In the genomic region with DNA sequence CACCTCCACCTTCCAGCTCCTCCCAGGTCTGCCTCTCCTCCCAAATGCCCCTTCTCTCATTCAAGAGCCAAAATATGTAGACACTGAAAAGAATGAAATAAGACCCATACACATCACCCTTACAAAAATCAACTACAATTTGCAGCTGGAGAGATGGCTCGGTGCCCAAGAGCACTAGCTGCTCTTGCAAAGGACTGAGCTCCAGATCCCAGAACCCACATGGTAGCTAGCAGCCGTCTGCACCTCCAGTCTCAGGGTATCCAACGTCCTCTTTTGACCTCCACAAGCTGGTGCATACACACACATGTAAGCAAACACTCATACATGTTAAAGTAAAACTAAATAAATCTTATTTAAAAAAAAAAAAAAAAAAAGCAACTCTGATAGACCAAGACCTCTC, we compare ENCODE assay signal across 10 mouse cellular contexts.
DNase-seq lines count a peak whose midpoint lies in the region; ATAC-seq and TF ChIP-seq lines count a peak whose summit lies in the region.
"Had no signal": no experiment of that assay in that cellular context is flagged by ENCODE, and none has a peak within 500 bp of the region (broad histone marks: within the 10 kb centered on the region; RNA-seq: fewer than 3 reads in every experiment).

No protein-coding gene starts in this region.

- ATAC-seq in intestine, embryonic 14.5 days (replicated peaks; ENCODE audit: low FRiP score, low TSS enrichment, low read depth), result no peak
- no peak for ATAC-seq in intestine, embryonic 15.5 days
- ATAC-seq in stomach, embryonic 14.5 days (ENCODE audit: insufficient number of reproducible peaks, insufficient read depth, low FRiP score, low read depth), result peak; percentile 37; the same call in 1 of the 2 replicates
- no peak for ATAC-seq in stomach, postnatal 0 days (ENCODE audit: low FRiP score, low TSS enrichment)
- ATAC-seq in inflammation-experienced regulatory T-cells, adult 6 months, result no peak

- H3K9ac ChIP-seq in intestine, embryonic 14.5 days (ENCODE audit: low read length), result no peak overlapping the region
- no peak overlapping the region for H3K9ac ChIP-seq in intestine, embryonic 15.5 days
- H3K9ac ChIP-seq in stomach, embryonic 14.5 days (replicated peaks; ENCODE audit: low read depth, low read length), result no peak overlapping the region
- H3K9ac ChIP-seq in stomach, postnatal 0 days (ENCODE audit: low read length), result no peak overlapping the region
- H3K9ac ChIP-seq: liver, embryonic 13.5 days had no signal

- no peaks in the 10 kb centered on the region for H3K36me3 ChIP-seq in intestine, embryonic 14.5 days (ENCODE audit: control insufficient read depth, insufficient read depth, low read length)
- H3K36me3 ChIP-seq in intestine, embryonic 15.5 days, result no peaks in the 10 kb centered on the region
- no peaks in the 10 kb centered on the region for H3K36me3 ChIP-seq in stomach, embryonic 14.5 days (ENCODE audit: control insufficient read depth, insufficient read depth, low read length)
- H3K36me3 ChIP-seq in stomach, postnatal 0 days (ENCODE audit: control insufficient read depth, insufficient read depth, low read length), result no peaks in the 10 kb centered on the region
- H3K36me3 ChIP-seq: liver, embryonic 13.5 days had no signal

- no peak overlapping the region for H3K27ac ChIP-seq in intestine, embryonic 14.5 days (ENCODE audit: low read depth)
- no peak overlapping the region for H3K27ac ChIP-seq in intestine, embryonic 15.5 days
- no peak overlapping the region for H3K27ac ChIP-seq in stomach, embryonic 14.5 days (ENCODE audit: low read length)
- H3K27ac ChIP-seq in stomach, postnatal 0 days (replicated peaks), result no peak overlapping the region
- H3K27ac ChIP-seq: liver, embryonic 13.5 days had no signal

- DNase-seq in cerebellum, postnatal 10 days, result peak; percentile 16 to 23
- DNase-seq in cerebellum, adult 18-20 months, result no peak
- DNase-seq in intestine, embryonic 14.5 days (ENCODE audit: low spot score), result peak; percentile 55
- DNase-seq in stomach, postnatal 0 days (ENCODE audit: low spot score), result no peak
- peak; percentile 36 for DNase-seq in lung, postnatal 14 days
- DNase-seq: adrenal gland, postnatal 14 days; liver, embryonic 13.5 days had no signal

- TF ChIP-seq CTCF in stomach, postnatal 0 days (IDR thresholded peaks at IDR 0.05; ENCODE audit: low read depth), result no peak

- no peak overlapping the region for H3K4me2 ChIP-seq in intestine, embryonic 14.5 days (ENCODE audit: low read length)
- H3K4me2 ChIP-seq in intestine, embryonic 15.5 days (replicated peaks), result no peak overlapping the region
- H3K4me2 ChIP-seq in stomach, embryonic 14.5 days (replicated peaks; ENCODE audit: low read depth, low read length), result no peak overlapping the region
- no peak overlapping the region for H3K4me2 ChIP-seq in stomach, postnatal 0 days (replicated peaks; ENCODE audit: low read depth)
- H3K4me2 ChIP-seq: liver, embryonic 13.5 days had no signal

- no peak overlapping the region for H3K4me3 ChIP-seq in intestine, embryonic 14.5 days (ENCODE audit: low read depth, low read length)
- no peak overlapping the region for H3K4me3 ChIP-seq in intestine, embryonic 15.5 days (replicated peaks)
- no peak overlapping the region for H3K4me3 ChIP-seq in stomach, embryonic 14.5 days (ENCODE audit: low read depth, low read length)
- no peak overlapping the region for H3K4me3 ChIP-seq in stomach, postnatal 0 days (ENCODE audit: low read depth, low read length)
- H3K4me3 ChIP-seq: liver, embryonic 13.5 days had no signal

- 42% methylated on average over 3 of the region's 3 CpGs for WGBS in intestine, embryonic 14.5 days
- WGBS in intestine, embryonic 15.5 days, result 58% methylated on average over 3 of the region's 3 CpGs
- WGBS in stomach, embryonic 14.5 days, result 42% methylated on average over 3 of the region's 3 CpGs
- 22% methylated on average over 3 of the region's 3 CpGs for WGBS in stomach, postnatal 0 days

- TF ChIP-seq EP300 in stomach, postnatal 0 days (optimal IDR thresholded peaks at IDR 0.05), result no peak

- H3K9me3 ChIP-seq in intestine, embryonic 14.5 days (ENCODE audit: control insufficient read depth, low read length), result no peaks in the 10 kb centered on the region
- no peaks in the 10 kb centered on the region for H3K9me3 ChIP-seq in intestine, embryonic 15.5 days
- H3K9me3 ChIP-seq in stomach, embryonic 14.5 days (ENCODE audit: control insufficient read depth, low read depth, low read length), result no peaks in the 10 kb centered on the region
- H3K9me3 ChIP-seq in stomach, postnatal 0 days (ENCODE audit: control insufficient read depth, low read length), result no peaks in the 10 kb centered on the region
- H3K9me3 ChIP-seq: liver, embryonic 13.5 days had no signal

- H3K4me1 ChIP-seq in intestine, embryonic 14.5 days (replicated peaks; ENCODE audit: control insufficient read depth, insufficient read depth, low read length), result no peaks in the 10 kb centered on the region
- no peaks in the 10 kb centered on the region for H3K4me1 ChIP-seq in intestine, embryonic 15.5 days (replicated peaks)
- no peaks in the 10 kb centered on the region; the same call in 1 of the 2 replicates for H3K4me1 ChIP-seq in stomach, embryonic 14.5 days (ENCODE audit: control insufficient read depth, insufficient read depth, low read length)
- no peaks in the 10 kb centered on the region for H3K4me1 ChIP-seq in stomach, postnatal 0 days (replicated peaks; ENCODE audit: control insufficient read depth, insufficient read depth)
- H3K4me1 ChIP-seq: liver, embryonic 13.5 days had no signal

- H3K27me3 ChIP-seq in intestine, embryonic 14.5 days (replicated peaks; ENCODE audit: control insufficient read depth, insufficient read depth, low read length), result no peaks in the 10 kb centered on the region
- H3K27me3 ChIP-seq in intestine, embryonic 15.5 days (replicated peaks), result no peaks in the 10 kb centered on the region
- H3K27me3 ChIP-seq in stomach, embryonic 14.5 days (ENCODE audit: control insufficient read depth, insufficient read depth, low read length), result no peaks in the 10 kb centered on the region
- H3K27me3 ChIP-seq in stomach, postnatal 0 days (ENCODE audit: control insufficient read depth, insufficient read depth, low read length), result no peaks in the 10 kb centered on the region
- H3K27me3 ChIP-seq: liver, embryonic 13.5 days had no signal

Comparison
In these comparisons a context has a peak if more than half of its experiments do, and no peak if none do; other contexts are left out.
1. DNase-seq: peak in cerebellum, postnatal 10 days (2 of 2), intestine, embryonic 14.5 days (single experiment) and lung, postnatal 14 days (single experiment); none in cerebellum, adult 18-20 months (0 of 2) and stomach, postnatal 0 days (single experiment).